Mouse (Mus musculus) forelimb bud, embryonic 11.5 days (tissue): Measurements from ENCODE around the gene Uqcr11.

ENCODE experiments used
- DNase-seq: peaks from one replicate; pipeline ENCODE4 v3.0.0-alpha.2; 2012; ENCODE audit warnings: low read depth, low spot score

Uqcr11 gene

DNA sequence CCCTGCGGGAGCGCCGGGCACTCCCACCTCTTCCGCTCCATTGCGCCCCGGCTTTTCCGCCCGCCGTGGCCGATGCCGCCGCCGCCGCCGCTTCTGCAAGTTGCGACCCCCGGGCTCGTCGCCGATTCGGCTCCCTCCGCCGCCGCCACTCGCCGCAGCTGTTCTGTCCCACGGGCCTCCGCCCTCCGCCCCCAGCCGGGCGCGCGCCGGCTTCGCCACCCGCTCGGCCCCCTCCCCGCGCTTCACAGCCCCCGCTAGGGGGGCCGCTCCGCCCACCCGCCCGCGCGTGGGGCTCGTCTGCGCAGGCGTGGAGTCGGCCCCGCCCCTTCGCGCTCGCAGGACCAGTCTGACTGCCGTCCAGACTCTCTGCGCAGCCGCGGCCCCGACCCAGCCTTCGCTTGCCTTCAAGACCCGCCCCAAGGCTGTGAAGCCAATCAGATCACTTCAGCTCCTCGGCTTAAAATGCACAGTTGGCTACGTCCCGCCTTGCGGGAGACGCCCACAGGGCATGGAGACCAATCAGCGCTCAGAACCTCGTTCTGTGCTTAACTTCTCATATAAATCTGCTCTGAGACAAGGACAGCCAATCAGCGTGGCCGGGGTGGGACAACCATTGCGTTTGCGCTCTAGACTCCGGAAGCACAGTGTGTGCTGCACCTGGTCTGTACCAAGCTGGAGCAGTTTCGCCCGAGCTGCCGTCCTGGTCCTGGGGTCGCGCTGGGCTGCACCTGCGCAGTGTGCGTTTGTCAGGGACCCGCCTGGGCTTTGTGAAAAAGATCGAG is 7.2 kb downstream of the Uqcr11 start, which contains the start of gene Mbd3:
Gene Mbd3, minus strand, starts transcription at position 360 of the 782 bp plus-strand sequence.
- peak; percentile 100 for DNase-seq

DNA sequence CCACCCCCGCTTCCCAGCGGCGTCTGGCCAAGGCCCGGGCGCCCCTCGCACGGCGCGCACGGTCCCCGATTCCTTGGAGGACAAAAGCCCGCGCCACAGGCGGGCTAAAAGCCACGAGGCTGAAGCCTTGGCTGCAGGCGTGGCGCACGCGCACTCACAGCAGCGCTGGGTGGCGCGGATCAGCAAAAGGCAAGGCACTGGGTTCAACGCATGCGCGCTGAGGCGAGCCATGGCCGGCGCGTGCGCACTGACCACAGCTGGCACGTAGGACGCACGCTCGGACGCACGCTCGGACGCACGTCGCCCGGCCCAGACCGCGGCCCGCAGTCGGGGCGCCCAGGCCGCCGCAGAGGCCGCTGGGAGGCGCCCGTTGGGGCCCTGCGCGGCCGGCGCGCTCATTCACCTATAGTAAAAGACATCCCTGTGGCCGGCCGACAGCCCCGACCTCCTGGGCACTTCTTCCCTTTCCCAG is 7.9 kb downstream of the Uqcr11 start:
- DNase-seq = peak; percentile 100

- DNase-seq = no peak
These were observed 8.5 kb downstream of the Uqcr11 start for GRCm38 (mm10) chr10:80398174-80398535.

DNA sequence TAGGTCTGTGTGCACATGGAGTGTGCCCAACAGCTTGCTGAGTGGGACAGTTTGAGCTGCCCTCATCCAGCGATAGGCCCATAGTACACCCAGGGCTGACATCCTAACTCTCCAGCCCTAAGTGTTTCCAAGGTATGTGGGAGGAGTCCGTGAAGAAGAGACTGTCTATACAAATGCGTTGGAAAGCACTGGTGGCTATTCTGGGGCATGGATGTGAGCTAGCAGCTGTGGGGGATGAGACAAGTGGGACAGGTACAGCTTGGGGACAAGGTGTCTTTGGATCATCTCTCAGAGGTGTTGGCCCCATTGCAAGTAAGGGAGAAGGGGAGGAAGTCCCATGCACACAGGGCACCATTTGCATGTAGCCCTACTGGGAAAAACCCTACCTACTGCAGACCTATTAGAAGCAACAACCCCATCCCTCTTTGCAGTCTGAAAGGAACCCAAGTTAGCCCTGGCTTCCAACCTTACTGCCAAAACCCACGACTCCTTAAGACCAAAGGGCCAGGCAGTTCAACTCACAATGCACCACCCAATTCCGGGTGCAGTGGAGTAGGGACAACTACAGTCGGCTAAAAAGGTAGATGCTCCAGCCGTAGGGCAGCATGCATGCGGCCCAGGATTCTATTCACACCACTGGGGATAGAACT is 9.0 kb downstream of the Uqcr11 start:
- DNase-seq = no peak

- no peak for DNase-seq
These were observed 9.7 kb downstream of the Uqcr11 start for GRCm38 (mm10) chr10:80396822-80397523.

DNA sequence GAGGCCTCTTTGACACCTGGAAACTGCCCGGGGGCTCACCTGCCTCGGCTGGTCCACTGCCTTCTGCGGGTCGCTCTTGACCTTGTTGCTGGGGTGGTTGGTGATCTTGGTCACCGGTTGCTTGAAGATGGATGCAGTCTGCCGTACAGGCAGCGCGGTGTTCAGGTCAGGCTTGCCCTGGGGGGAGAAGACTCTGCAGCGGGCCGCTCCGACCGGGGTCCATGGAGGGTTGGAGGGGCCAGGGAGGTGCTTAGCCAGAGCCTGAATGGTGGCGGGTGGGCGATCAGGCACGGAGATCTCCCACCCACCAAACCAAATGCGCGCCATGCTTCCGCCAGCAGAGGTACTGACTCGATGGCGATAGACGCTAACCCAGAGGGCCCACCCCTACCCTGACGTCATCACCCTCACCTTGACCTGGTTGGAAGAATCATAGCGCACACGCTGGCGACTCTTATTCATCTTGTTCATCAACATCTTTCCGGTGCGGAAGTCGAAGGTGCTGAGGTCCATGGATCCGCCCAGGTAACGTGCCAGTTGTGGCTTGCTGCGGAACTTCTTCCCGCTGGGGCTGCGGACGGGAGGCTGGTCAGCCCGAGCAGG is 11.5 kb downstream of the Uqcr11 start:
- no peak for DNase-seq

GRCm38 (mm10) chr10:80392687-80393086 is 13.9 kb downstream of the Uqcr11 start:
- DNase-seq = no peak

GRCm38 (mm10) chr10:80390697-80391096 is 15.9 kb downstream of the Uqcr11 start:
- no peak for DNase-seq

GRCm38 (mm10) chr10:80389185-80389708 is 17.4 kb downstream of the Uqcr11 start:
- DNase-seq = no peak

DNA sequence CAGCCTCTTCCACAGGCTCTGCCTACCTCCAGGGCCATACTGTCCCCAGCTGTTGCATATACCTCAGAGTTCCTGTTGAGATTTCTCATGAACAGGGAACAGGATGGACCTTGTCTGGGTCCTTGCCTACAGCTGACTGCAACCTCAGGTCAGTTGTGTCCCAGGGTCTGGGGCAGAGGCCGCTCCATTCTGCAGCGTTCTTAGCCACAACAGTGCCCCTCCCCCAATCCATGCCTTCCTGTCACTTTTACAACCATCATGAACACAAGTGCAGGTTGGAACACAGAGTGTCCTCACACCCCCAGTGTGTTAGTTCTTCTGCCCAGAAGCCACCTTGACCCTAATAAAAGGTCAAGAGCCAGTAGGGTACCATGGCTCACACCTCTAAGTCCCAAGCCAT is 17.9 kb downstream of the Uqcr11 start:
- no peak for DNase-seq

DNA sequence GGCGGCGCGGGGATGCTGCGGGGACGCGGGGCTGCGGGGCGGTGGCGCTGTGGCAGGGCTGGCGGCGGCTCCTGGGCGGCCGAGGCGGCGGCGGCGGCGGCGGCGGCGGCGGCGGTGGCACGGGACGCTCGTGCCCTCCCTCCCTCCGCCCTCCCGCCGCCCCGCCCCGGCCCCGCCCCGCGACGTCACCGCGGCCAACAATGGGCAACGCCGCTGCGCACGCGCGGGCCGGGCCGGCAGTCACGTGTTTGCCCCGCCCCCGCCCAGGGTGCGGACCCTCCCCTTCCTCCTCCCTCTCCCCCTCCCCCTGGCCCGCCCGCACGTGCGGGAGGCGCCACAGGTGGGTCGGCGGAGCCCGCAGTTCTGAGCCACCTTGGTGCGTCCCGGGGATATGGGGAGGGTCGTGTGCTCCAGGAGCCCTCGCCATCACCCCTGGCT is 19.1 kb downstream of the Uqcr11 start, which contains the start of gene Mex3d:
Gene Mex3d, minus strand, starts transcription at position 138 of the 438 bp plus-strand sequence.
- peak; percentile 84 for DNase-seq

DNA sequence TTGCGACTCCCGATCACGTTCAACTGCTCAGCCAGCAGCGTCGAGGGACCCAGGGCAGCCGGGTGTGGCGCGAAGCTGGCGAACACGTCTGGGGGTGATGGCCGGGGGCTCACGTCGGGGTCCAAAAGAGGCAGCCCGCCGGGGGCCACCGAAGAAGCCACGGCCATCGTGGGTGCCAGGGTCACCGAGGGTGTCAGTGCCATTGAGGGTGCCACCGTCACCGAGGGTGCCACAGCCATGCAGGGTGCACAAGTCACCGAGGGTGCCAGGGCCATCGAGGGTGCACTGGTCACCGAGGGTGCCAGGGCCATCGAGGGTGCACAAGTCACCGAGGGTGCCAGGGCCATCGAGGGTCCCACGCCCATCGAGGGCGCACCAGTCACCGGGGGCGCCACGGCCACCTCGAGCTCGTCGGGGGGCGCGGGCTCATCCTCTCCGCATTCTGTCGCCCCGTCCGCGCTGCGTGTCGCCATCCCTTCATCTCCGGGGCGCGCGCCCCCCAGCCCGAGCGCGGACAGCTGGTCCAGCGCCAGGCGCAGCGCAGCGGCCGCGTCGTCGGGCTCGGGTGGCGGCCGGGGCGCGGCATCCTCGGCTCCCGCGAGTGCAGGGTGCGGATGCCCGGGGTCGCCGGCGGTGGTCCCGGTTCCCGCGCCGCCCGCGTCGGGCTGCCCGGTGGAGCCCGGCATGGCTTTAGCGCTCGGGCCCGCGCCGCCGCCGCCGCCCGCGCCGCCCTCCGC is 19.7 kb downstream of the Uqcr11 start:
- DNase-seq = no peak

- no peak for DNase-seq
These were observed 20.6 kb downstream of the Uqcr11 start for GRCm38 (mm10) chr10:80385811-80386734.

DNA sequence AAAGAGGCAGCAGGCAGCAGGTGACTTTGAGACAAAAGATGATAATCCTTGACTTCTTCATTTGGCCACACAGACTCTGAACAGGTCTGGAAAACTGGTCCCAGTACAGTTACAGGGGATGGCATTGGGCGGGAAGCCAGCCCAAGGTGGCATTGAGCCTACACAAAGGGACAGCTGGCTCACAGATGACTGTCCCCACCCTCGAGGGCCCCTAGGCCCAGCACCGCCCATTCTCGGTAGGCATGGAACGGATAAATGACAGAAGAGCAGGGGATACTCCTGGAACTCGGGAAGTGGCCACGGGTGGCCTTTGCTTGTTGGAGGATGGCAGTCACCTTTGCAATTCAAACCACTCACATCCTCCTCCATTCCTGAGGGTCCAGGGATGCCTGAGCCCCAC is 21.3 kb downstream of the Uqcr11 start:
- no peak for DNase-seq

DNA sequence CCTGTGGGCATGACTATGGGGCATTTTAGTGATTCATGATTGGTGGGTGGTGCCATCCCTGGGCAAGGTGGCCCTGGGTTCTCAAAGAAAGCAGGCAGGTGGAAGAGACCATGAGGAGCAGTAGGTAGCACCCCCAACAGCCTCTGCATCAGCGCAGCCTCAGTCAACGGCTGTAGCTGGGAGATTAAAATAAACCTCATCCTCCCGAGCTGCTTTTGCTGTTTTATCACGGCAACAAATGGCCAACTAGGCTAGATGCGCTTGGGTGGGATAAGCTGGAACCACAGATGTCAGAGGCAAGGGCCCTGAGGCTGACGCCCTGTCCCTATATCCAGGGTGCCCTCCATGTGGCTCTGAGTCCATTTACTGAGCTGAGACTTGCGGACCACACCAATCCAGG is 21.9 kb downstream of the Uqcr11 start:
- DNase-seq = no peak

DNA sequence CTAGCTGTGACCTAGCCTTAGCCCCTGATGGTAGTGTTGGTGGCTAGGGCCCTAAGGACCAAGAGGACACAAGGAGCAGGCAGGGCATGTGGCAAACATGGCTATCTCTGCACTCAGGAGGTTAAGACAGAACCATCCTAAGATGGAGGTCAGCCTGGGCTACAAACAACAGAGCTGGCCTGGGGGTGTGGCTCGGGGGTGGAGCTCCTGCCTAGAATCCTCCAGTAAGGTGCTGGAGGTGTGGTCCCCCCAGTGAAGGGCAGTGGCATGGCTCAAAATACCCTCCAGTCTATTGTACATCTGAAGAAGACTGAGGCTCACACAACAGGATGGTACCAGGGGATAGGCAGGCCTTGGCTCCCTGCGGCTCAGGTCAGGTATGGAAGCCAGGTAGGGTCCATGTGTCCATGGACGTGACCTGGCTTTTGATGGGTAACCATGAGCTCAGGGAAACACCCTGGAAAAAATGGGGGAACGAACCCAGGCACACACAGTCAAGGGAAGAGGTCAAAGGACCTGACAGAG is 22.5 kb downstream of the Uqcr11 start:
- DNase-seq = no peak

DNA sequence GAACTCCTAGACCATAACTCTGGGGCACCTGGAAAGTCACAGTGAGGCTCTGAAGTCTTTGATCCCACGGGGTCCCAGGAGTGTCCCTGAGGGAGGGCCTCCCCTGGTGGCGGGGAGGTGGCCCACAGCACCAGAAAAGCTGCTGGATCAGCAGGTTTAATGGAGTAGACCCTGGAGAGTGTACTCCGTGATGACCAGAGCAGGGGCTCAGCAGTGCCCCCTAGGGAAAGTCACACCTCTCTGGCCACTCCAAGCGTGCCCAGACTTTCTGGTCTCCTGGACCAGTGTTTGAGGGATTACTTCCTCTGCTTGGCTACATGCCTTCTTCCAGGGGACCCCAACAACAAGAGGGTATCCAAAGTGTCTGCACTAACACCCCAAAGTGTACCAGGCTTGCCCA is 23.2 kb downstream of the Uqcr11 start:
- no peak for DNase-seq

GRCm38 (mm10) chr10:80382641-80383365 is 23.8 kb downstream of the Uqcr11 start:
- no peak for DNase-seq

DNA sequence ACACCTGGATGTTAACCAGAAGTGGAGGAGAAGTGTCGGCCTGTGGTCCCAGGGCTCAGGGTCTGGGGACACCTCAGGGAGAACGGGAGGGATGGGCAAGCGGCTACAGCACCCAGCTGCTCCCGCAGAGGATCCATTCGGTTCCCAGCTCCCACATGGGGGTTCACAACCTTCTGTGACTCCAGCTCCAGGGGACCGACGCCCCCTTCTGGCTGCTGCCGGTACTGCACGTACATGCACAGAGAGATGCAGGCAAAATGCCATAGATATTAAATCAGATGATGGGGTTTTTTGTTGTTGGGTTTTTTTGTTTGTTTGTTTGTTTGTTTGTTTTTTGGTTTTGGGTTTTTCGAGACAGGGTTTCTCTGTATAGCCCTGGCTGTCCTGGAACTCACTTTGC is 28.9 kb downstream of the Uqcr11 start:
- no peak for DNase-seq
